Mouse (Mus musculus): ENCODE data around the gene Eef1g.

DNA sequence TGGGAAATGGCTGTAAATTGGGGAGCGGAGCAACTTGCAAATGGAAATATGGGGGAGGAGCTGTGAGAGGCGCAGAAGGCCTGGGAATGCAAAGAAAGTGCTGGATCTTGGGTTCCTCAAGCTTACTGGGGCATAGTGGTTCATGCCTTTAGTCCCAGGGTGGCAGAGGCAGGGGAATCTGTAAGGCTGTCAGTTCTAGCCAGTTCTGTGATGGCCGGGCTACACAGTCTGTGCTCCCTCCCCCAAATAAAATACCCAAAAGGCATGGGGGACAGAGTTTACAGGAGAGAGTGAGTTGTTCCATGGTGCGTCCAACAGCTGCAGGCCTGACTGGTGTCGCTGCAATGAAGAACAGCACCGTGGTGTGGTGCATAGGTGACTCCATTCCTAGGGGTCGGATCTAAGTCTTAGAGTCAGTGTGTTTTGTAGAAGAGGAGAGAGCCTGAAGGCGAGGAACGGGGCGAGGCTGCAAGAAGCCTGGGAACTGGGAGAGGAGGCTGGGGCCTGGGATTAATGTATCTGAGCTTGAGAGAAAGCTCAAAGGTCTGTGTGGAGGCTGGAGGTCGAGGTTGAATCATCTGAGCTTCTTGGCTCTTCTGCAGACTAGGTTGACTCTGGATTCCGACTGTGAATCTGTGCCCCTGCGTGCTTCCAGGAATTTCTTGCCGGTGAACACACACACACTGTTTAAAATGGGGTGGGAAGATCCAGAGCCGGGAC lies 21.7 kb downstream of the Eef1g start:
- no peak for TF ChIP-seq POLR2A (IDR thresholded peaks at IDR 0.05; ENCODE audit: low read depth, low read length)
- no peak for TF ChIP-seq CTCF (conservative IDR thresholded peaks at IDR 0.05; ENCODE audit: insufficient read depth, insufficient read length, low read depth, low read length)

Data from kidney, adult 2 months (tissue).